Mouse (Mus musculus) midbrain, postnatal 0 days (tissue): ENCODE measurements at regions not wholly inside any gene's neighbourhood (a gene's known extent, or its start where the extent isn't known, plus 50 kb on each side); places are given as distances from the start of the nearest gene placed in this dataset.

Experiments
- ATAC-seq: fragments of 200-750 bp; cut with Nextera tagmentation; 2 replicates; pipeline ENCODE4 v1.8.0; 2017; ENCODE audit warnings: moderate number of reproducible peaks, mild to moderate bottlenecking, moderate TSS enrichment, moderate library complexity; ENCODE audit not compliant: low FRiP score
- DNase-seq: peaks from one replicate; pipeline ENCODE4 v3.0.0-alpha.2; 2015; ENCODE audit warnings: low spot score
- H3K27ac ChIP-seq: fragments of 300-500 bp; sonication (generic); 2 replicates; pipeline ENCODE4 v1.5.1; 2014; ENCODE audit warnings: low read depth, mild to moderate bottlenecking, low read length, mixed read lengths
- H3K27me3 ChIP-seq: fragments of 300-500 bp; sonication (generic); 2 replicates; pipeline ENCODE4 v1.6.1; 2014; ENCODE audit warnings: low read length, control low read depth, mixed read lengths; ENCODE audit not compliant: insufficient read depth
- H3K36me3 ChIP-seq: fragments of 300-500 bp; sonication (generic); 2 replicates; pipeline ENCODE4 v1.6.1; 2014; ENCODE audit warnings: low read length, control low read depth, mixed read lengths; ENCODE audit not compliant: insufficient read depth
- H3K4me1 ChIP-seq: fragments of 300-500 bp; sonication (generic); 2 replicates; pipeline ENCODE4 v1.6.1; 2014; ENCODE audit warnings: mild to moderate bottlenecking, control low read depth, antibody characterized with exemption, low read length, mixed read lengths; ENCODE audit not compliant: insufficient read depth
- H3K4me2 ChIP-seq: fragments of 300-500 bp; sonication (generic); 2 replicates; pipeline ENCODE4 v1.6.1; 2014; ENCODE audit warnings: low read depth, mild to moderate bottlenecking, low read length, mixed read lengths; ENCODE audit not compliant: poor library complexity, severe bottlenecking
- H3K4me3 ChIP-seq: fragments of 300-500 bp; sonication (generic); 2 replicates; pipeline ENCODE4 v1.5.1; 2014; ENCODE audit warnings: low read depth, mild to moderate bottlenecking, low read length, moderate library complexity
- H3K9ac ChIP-seq: fragments of 300-500 bp; sonication (generic); replicated peaks from 2 replicates; pipeline ENCODE4 v1.6.1; 2014; ENCODE audit warnings: mild to moderate bottlenecking, low read length, moderate library complexity, mixed read lengths; ENCODE audit not compliant: poor library complexity, severe bottlenecking
- H3K9me3 ChIP-seq: fragments of 300-500 bp; sonication (generic); 2 replicates; pipeline ENCODE4 v1.6.1; 2016; ENCODE audit warnings: low read length, control low read depth
- CTCF ChIP-seq: IDR thresholded peaks from 2 replicates; pipeline ENCODE4 v1.5.1; 2016; ENCODE audit warnings: antibody characterized with exemption, mild to moderate bottlenecking
- WGBS: fragments of 180-500 bp; shearing (Covaris S2); extraction: QIAGEN DNeasy Blood & Tissue Kit; methylation state at CpG from one replicate; pipeline ENCODE4 v1.1.7; 2014; 5-methylcytosine and 5-hydroxymethylcytosine counted together

DNA sequence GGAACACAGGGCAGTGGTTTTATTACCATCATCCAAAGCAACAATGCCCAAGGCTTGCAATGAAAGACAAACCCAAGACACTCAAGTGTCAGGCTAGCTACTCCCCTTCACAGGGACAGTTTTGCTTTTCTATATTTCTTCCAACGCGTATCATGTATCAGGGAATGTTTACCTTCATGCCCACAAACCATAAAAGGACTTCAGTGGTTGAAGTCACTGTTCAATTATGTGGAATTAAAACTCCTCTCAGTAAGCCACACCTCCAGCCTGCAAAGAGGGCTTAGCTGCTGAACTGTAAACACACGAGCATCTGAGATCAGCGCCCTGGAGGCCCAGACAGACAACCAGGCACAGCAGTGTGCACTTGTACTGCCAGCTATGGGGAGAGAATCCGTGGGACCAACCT lies 154.5 kb upstream of the Rbms3 start:
- ATAC-seq: no peak
- H3K4me1 ChIP-seq: no peaks in the 10 kb centered on the region
- no peak overlapping the region for H3K27ac ChIP-seq
- WGBS: 73% methylated on average over 5 of the region's 5 CpGs
- no peak for TF ChIP-seq CTCF
- no peak overlapping the region for H3K4me2 ChIP-seq
- no peak for DNase-seq
- no peaks in the 10 kb centered on the region for H3K36me3 ChIP-seq
- H3K9me3 ChIP-seq: no peaks in the 10 kb centered on the region
- H3K9ac ChIP-seq: no peak overlapping the region
- H3K27me3 ChIP-seq: no peaks in the 10 kb centered on the region
- no peak overlapping the region for H3K4me3 ChIP-seq

DNA sequence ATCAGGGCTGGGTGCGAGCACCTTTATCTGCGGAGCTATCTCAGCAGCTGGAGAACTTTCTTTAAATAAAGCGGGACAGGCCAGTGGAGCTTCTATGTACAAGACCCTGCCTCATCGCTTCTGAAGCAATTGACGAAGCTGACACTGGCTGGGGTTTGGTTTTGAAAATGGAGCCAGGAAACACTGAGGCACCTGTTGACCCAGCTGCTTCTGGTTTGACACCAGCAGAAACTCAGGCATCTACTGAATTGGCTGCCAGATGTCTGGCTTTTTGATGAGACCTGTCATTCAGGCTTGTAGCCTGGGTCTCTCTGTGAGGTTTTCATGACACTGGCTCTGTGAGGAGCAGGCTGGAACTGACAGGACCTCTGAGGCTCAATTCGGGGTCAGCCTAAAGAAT lies 124.9 kb upstream of the Rbms3 start:
- Histone ChIP-seq H3K27ac (no peak overlapping the region), H3K4me2 (no peak overlapping the region), H3K4me3 (no peak overlapping the region), H3K9me3 (no peaks in the 10 kb centered on the region), H3K9ac (no peak overlapping the region), H3K36me3 (no peaks in the 10 kb centered on the region), H3K4me1 (no peaks in the 10 kb centered on the region), H3K27me3 (no peaks in the 10 kb centered on the region)
- WGBS: 93% methylated on average over 6 of the region's 6 CpGs
- ATAC-seq: no peak
- DNase-seq: no peak
- TF ChIP-seq CTCF: no peak

DNA sequence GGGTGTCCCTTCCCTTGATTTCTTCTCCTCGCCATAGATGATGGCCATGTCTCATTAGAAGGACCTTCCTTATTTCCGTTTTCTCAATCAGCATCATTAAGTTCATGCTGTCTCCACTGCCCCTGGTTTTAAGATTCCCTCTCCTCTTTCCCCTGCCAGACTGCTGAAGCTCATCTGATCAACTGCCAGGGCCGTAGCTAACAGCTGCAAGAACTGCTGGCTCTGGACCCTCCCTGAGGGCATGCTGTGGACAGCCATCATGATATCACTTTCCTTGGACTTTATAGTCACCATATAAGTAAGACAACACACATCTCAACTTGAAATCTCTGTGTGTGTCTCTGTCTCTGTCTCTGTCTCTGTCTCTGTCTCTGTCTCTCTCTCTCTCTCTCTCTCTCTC lies 123.8 kb upstream of the Rbms3 start:
- no peak overlapping the region for H3K9ac ChIP-seq
- TF ChIP-seq CTCF: no peak
- no peaks in the 10 kb centered on the region for H3K27me3 ChIP-seq
- H3K4me1 ChIP-seq: no peaks in the 10 kb centered on the region
- no peaks in the 10 kb centered on the region for H3K36me3 ChIP-seq
- DNase-seq (no peak), ATAC-seq (no peak)
- H3K4me3 ChIP-seq: no peak overlapping the region
- H3K4me2 ChIP-seq: no peak overlapping the region
- no peaks in the 10 kb centered on the region for H3K9me3 ChIP-seq
- no peak overlapping the region for H3K27ac ChIP-seq
- 78% methylated on average over 3 of the region's 3 CpGs for WGBS

DNA sequence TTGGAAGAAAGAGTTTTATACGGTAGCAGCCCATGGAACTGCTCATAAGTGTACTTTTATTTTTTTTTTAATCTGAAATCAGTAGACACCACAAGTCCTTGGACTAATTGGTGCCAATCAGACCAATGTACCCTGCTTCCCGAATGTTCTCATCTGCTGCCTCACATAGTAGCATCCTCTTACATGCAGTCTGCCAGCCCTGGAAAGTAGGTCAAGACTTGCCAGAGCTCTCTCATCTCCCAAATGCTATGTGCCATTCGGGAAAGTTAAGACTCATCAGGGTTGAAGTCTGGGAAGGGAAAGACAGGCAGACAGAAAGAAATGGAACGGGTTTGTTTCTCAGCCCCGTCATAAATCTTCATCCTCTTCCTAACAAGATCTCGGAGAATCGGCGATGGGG lies 115.2 kb upstream of the Rbms3 start:
- WGBS: 88% methylated on average over 8 of the region's 8 CpGs
- no peak for TF ChIP-seq CTCF
- Histone ChIP-seq H3K9me3 (no peaks in the 10 kb centered on the region), H3K4me2 (no peak overlapping the region), H3K4me1 (no peaks in the 10 kb centered on the region), H3K36me3 (no peaks in the 10 kb centered on the region), H3K27me3 (no peaks in the 10 kb centered on the region), H3K4me3 (no peak overlapping the region), H3K9ac (no peak overlapping the region), H3K27ac (no peak overlapping the region)
- DNase-seq (no peak), ATAC-seq (no peak)

DNA sequence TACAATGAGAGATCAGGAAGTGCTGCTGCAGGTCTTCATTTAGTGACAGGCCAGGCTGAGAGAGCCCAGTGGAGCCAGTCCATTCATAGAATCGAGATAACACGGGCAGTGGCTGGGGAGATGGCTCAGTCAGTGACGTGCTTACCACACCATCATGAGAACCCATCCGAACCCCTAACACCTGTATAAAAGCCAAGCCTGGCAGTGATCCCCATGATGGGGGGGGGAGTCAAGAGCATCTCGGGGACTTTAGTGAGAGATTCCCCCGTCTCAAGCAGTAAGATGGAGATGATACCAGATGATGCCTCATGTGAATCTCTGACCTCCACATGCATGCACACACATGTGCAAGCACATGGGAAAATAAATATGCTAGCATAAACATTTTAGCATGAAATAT lies 99.7 kb upstream of the Rbms3 start:
- no peak overlapping the region for H3K4me3 ChIP-seq
- no peak for ATAC-seq
- DNase-seq: no peak
- no peaks in the 10 kb centered on the region for H3K4me1 ChIP-seq
- TF ChIP-seq CTCF: no peak
- no peak overlapping the region for H3K4me2 ChIP-seq
- no peak overlapping the region for H3K27ac ChIP-seq
- 72% methylated on average over 6 of the region's 6 CpGs for WGBS
- H3K9ac ChIP-seq: no peak overlapping the region
- H3K36me3 ChIP-seq: no peaks in the 10 kb centered on the region
- H3K27me3 ChIP-seq: no peaks in the 10 kb centered on the region
- H3K9me3 ChIP-seq: no peaks in the 10 kb centered on the region

DNA sequence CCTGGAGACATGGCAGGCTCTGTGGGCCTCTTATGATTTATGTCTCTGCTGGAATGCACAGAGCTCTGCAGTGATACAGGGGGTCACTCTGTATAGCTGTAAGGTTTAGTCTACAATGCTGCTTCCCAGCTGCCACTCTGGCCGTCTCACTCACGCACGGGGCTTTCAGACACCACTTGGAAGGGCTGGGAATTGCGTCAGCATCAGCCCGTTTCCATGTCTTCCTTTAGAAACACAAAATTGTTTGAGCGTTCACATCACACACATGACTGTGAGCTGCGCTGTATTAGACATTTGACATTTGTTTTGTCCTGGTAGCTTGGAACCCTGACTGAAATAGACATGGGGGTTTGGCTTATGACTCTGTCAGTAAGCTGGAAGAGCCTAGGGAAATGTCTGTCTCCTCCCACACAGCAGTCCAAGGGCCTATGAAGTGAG lies 90.5 kb upstream of the Rbms3 start:
- no peak overlapping the region for H3K4me2 ChIP-seq
- H3K9ac ChIP-seq: no peak overlapping the region
- no peak for ATAC-seq
- no peak overlapping the region for H3K27ac ChIP-seq
- TF ChIP-seq CTCF: no peak
- WGBS: 93% methylated on average over 7 of the region's 7 CpGs
- H3K36me3 ChIP-seq: no peaks in the 10 kb centered on the region
- no peaks in the 10 kb centered on the region for H3K9me3 ChIP-seq
- H3K27me3 ChIP-seq: no peaks in the 10 kb centered on the region
- no peak for DNase-seq
- H3K4me3 ChIP-seq: no peak overlapping the region
- no peaks in the 10 kb centered on the region for H3K4me1 ChIP-seq

DNA sequence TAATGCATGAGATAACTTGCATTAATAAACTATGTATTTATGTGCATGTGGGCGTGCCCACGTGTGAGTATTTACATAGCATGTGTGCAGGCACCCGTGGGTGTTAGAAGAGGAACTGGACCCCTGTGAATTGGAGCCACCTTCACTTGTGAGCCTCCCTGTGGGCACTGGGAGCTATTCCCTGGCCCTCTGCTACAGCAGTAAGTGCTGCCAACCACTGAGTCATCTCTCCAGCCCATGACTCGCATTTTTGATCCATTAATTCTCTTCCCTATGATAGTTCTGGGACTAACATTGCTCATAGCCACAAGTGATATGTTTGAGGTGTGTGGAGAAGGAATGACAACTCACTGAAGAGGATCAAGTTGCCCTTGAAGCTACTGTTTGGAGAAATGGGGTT lies 87.6 kb upstream of the Rbms3 start:
- Histone ChIP-seq H3K4me3 (no peak overlapping the region), H3K4me2 (no peak overlapping the region), H3K27ac (no peak overlapping the region), H3K9me3 (no peaks in the 10 kb centered on the region), H3K27me3 (no peaks in the 10 kb centered on the region), H3K4me1 (no peaks in the 10 kb centered on the region), H3K9ac (no peak overlapping the region), H3K36me3 (no peaks in the 10 kb centered on the region)
- ATAC-seq: no peak
- TF ChIP-seq CTCF: no peak
- no peak for DNase-seq
- WGBS: 95% methylated on average over 4 of the region's 4 CpGs
